Mouse (Mus musculus): ENCODE measurements at regions not wholly inside any gene's neighbourhood (a gene's known extent, or its start where the extent isn't known, plus 50 kb on each side); places are given as distances from the start of the nearest gene placed in this dataset.

DNA sequence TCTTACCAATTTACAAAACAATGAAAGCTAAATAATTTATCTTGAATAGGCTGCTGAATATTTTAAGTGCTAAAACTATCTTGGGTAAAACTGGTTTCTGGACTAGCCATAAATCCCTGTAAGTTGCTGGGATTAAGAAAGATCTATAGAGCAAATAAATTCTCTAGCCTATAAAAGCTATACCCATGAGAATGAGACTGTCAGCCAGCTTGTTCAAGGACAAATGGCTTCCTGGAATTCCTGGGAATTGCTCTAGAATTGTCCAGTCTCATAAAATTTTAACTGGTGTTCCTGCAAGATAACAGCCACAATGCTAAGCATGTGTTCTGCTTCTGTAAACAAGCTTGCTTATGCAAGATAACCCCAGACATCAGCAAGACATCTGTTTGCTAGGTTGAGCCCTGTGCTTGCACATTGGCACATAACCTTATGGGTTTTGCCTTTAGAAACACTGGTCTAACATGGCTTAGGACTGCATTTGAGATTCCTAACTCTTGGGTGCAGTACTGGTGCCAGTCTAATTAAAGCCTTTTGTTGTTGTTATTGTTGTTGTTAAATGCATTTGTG lies 180.2 kb upstream of the Syt10 start:
- no peaks in the 10 kb centered on the region for H3K27me3 ChIP-seq
- H3K4me2 ChIP-seq, result no peak overlapping the region
- no peaks in the 10 kb centered on the region for H3K4me1 ChIP-seq
- no peak overlapping the region for H3K9ac ChIP-seq
- H3K27ac ChIP-seq, result no peak overlapping the region
- H3K9me3 ChIP-seq, result no peaks in the 10 kb centered on the region
- ATAC-seq (ENCODE audit: borderline replicate concordance, extremely low read depth, low FRiP score, low TSS enrichment), result no peak
- H3K4me3 ChIP-seq, result no peak overlapping the region
- H3K36me3 ChIP-seq, result no peaks in the 10 kb centered on the region

- H3K27ac ChIP-seq, result no peak overlapping the region
- no peaks in the 10 kb centered on the region for H3K36me3 ChIP-seq
- no peak for ATAC-seq (ENCODE audit: borderline replicate concordance, extremely low read depth, low FRiP score, low TSS enrichment)
- H3K4me2 ChIP-seq, result no peak overlapping the region
- no peak overlapping the region for H3K4me3 ChIP-seq
- H3K9me3 ChIP-seq, result no peaks in the 10 kb centered on the region
- H3K27me3 ChIP-seq, result no peaks in the 10 kb centered on the region
- H3K4me1 ChIP-seq, result no peaks in the 10 kb centered on the region
- 68% methylated on average over 4 of the region's 4 CpGs for WGBS
- no peak overlapping the region for H3K9ac ChIP-seq
These were observed 181.5 kb upstream of the Syt10 start for GRCm38 (mm10) chr15:90023164-90023563.

DNA sequence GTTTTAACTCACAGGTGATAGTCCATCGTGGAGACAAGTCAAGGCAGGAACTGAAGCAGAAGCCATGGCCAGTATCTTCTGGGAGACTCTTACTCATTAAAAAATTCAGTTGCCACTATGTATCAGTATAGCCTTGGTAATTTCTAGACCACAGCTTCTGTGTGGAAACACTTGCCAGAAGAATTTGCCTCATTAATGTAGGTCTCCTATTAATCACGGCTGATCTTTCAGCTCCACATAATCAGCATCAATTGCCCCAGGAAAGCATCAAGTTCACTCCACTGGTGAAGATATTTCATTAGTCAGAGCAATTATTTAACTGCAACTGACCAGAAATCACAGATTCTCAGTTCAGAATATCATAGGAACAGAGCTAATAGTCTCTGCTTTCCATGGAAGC lies 189.8 kb upstream of the Alg10b start:
- Histone ChIP-seq H3K4me1 (no peaks in the 10 kb centered on the region), H3K4me3 (no peak overlapping the region), H3K27ac (no peak overlapping the region), H3K27me3 (no peaks in the 10 kb centered on the region), H3K4me2 (no peak overlapping the region), H3K9me3 (no peaks in the 10 kb centered on the region), H3K36me3 (no peaks in the 10 kb centered on the region), H3K9ac (no peak overlapping the region)
- WGBS, result 77% methylated on average over 2 of the region's 2 CpGs
- ATAC-seq (ENCODE audit: borderline replicate concordance, extremely low read depth, low FRiP score, low TSS enrichment), result no peak

- no peak overlapping the region for H3K4me2 ChIP-seq
- no peak overlapping the region for H3K27ac ChIP-seq
- no peaks in the 10 kb centered on the region for H3K27me3 ChIP-seq
- H3K36me3 ChIP-seq, result no peaks in the 10 kb centered on the region
- H3K4me1 ChIP-seq, result no peaks in the 10 kb centered on the region
- no peak overlapping the region for H3K4me3 ChIP-seq
- WGBS, result 73% methylated on average over 5 of the region's 5 CpGs
- H3K9ac ChIP-seq, result no peak overlapping the region
- H3K9me3 ChIP-seq, result no peaks in the 10 kb centered on the region
- no peak for ATAC-seq (ENCODE audit: borderline replicate concordance, extremely low read depth, low FRiP score, low TSS enrichment)
These were observed 178.4 kb upstream of the Alg10b start for GRCm38 (mm10) chr15:90045683-90046082.

DNA sequence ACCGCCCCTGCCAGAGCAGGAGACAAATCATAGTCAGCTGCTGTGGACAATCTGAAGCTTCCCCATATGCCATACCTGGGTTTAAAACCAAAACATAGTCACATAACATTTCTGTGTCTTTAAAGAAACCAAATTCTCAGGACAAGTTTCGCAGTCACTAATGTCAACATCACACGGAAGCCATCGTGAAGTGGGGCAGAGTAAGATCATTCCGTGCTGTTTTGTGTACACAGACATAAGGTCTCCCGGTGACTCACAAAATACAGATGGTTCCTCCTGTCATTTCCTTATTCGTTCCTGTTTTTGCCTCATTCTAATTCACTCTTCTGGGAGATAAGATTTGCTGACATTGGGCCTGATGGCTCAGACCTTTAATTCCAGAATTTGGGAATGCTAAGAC lies 162.1 kb upstream of the Alg10b start:
- H3K27me3 ChIP-seq, result no peaks in the 10 kb centered on the region
- no peaks in the 10 kb centered on the region for H3K36me3 ChIP-seq
- H3K9ac ChIP-seq, result no peak overlapping the region
- no peak overlapping the region for H3K4me2 ChIP-seq
- H3K4me3 ChIP-seq, result no peak overlapping the region
- ATAC-seq (ENCODE audit: borderline replicate concordance, extremely low read depth, low FRiP score, low TSS enrichment), result no peak
- H3K4me1 ChIP-seq, result no peaks in the 10 kb centered on the region
- H3K9me3 ChIP-seq, result no peaks in the 10 kb centered on the region
- 38% methylated on average over 7 of the region's 7 CpGs for WGBS
- H3K27ac ChIP-seq, result no peak overlapping the region

DNA sequence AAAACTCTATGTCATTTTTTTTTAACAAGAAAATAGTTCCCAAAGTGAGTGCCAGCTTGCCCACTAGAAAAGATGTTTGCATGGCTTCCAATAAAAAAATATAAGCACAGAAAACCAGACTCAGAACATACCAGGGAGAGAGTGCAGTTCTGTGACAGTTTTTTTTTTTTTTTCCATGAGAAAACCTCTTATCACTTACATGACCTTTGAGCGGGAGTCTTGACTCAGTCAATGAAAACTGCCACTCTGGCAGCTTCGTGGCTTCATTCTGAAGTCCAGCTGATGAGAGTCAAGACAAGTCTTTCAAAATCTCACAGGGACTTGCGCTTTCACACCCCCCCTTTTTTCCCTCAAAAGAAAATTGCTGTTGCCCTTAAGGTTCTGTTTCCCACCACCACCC lies 158.3 kb upstream of the Alg10b start:
- 54% methylated on average over 3 of the region's 3 CpGs for WGBS
- H3K27me3 ChIP-seq, result no peaks in the 10 kb centered on the region
- H3K27ac ChIP-seq, result no peak overlapping the region
- H3K36me3 ChIP-seq, result no peaks in the 10 kb centered on the region
- H3K4me1 ChIP-seq, result no peaks in the 10 kb centered on the region
- H3K4me2 ChIP-seq, result no peak overlapping the region
- no peak overlapping the region for H3K9ac ChIP-seq
- H3K9me3 ChIP-seq, result no peaks in the 10 kb centered on the region
- no peak overlapping the region for H3K4me3 ChIP-seq
- no peak for ATAC-seq (ENCODE audit: borderline replicate concordance, extremely low read depth, low FRiP score, low TSS enrichment)

GRCm38 (mm10) chr15:90072078-90072477 lies 152.0 kb upstream of the Alg10b start:
- 65% methylated on average over 6 of the region's 6 CpGs for WGBS
- Histone ChIP-seq H3K4me1 (no peaks in the 10 kb centered on the region), H3K4me2 (no peak overlapping the region), H3K27me3 (no peaks in the 10 kb centered on the region), H3K9me3 (no peaks in the 10 kb centered on the region), H3K9ac (no peak overlapping the region), H3K4me3 (no peak overlapping the region), H3K36me3 (no peaks in the 10 kb centered on the region), H3K27ac (no peak overlapping the region)
- no peak for ATAC-seq (ENCODE audit: borderline replicate concordance, extremely low read depth, low FRiP score, low TSS enrichment)

DNA sequence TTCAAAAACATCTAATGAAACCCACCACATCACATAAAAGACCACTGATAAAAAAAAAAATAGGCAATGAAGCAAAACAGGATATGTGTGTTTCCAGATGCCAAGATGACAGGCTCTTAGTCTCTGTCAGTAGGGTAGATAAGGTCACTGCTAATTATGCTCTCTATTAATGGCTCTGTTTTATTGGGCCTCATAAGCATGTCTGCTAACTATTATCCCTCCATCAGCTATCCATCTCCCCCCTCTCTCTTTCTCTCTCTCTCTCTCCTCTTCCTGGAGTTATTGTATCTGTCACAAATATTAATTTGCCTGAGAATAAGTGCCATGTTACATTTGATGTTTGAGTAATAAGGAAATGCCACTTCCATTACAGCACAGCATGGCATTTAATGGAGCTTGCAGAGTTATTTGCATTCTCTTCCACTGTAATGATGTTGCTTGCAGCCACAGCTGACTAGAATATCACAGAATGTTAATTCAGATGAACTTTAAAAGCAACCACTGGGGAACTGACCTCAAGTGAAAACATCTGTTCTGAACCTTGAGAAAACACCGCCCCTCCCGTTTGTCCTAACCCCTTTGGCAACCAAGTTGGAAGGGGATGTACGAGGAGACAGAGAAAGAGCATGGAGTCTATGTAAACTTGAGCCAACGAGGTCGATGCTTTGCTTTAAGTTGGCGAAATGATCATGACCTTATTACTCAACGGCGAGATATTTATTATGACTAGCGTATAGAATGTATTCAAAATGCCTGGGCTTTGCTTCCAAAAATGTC lies 141.7 kb upstream of the Alg10b start:
- no peaks in the 10 kb centered on the region for H3K9me3 ChIP-seq
- ATAC-seq (ENCODE audit: borderline replicate concordance, extremely low read depth, low FRiP score, low TSS enrichment), result peak; percentile 46; the same call in 1 of the 2 replicates
- no peak overlapping the region for H3K27ac ChIP-seq
- no peak overlapping the region for H3K4me3 ChIP-seq
- 43% methylated on average over 9 of the region's 9 CpGs for WGBS
- H3K9ac ChIP-seq, result no peak overlapping the region
- H3K4me2 ChIP-seq, result no peak overlapping the region
- H3K36me3 ChIP-seq, result no peaks in the 10 kb centered on the region
- no peaks in the 10 kb centered on the region for H3K27me3 ChIP-seq
- no peaks in the 10 kb centered on the region for H3K4me1 ChIP-seq

DNA sequence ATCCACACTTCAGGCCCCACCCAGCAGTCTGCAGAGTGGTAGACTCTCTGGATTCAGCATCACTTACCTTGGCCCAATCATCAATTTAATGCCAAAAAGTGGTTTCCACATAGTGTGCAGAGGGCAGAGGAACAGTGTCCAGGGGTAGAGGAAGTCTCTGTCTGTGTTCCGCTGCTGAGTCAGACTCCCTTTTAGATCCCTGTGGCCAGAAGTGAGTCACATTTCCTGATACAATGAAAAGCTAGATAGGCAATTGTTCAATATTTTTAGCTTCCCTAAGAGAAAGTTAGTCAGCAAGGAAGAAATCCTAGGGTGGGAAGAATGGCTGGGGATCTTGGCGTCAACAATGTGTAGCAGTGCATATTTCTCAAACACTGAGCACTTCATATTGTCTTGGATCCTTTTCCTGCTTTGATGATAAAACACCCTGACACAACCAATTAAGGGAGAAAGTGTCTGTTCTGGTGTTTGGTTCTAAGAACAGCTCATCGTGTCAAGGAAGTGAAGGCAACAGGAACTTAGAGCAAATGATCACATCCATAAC lies 114.6 kb upstream of the Alg10b start:
- no peak for ATAC-seq (ENCODE audit: borderline replicate concordance, extremely low read depth, low FRiP score, low TSS enrichment)
- no peak overlapping the region for H3K9ac ChIP-seq
- no peaks in the 10 kb centered on the region for H3K36me3 ChIP-seq
- no peak overlapping the region for H3K4me2 ChIP-seq
- no peak overlapping the region for H3K4me3 ChIP-seq
- H3K4me1 ChIP-seq, result no peaks in the 10 kb centered on the region
- no peaks in the 10 kb centered on the region for H3K27me3 ChIP-seq
- 64% methylated on average over 3 of the region's 3 CpGs for WGBS
- no peak overlapping the region for H3K27ac ChIP-seq
- H3K9me3 ChIP-seq, result no peaks in the 10 kb centered on the region

DNA sequence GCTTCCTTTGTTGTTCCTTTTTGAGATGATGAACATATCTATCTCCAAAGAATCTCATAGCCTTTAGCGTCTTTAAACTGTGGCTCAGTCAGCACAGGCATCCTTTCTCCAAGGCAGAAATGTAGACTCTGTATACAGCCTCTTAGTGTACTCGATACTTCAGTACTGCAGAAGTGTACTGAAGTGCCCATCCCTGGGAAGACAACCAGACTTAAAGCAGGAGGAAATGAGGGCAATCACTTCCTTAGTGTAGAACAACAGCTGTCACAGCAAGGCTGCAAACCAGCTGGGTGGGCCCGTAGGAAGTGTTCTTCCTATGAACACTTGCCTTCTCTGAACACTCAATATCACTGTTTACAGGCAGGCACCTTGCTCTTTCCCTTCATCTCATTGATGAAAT lies 110.5 kb upstream of the Alg10b start:
- no peaks in the 10 kb centered on the region for H3K27me3 ChIP-seq
- ATAC-seq (ENCODE audit: borderline replicate concordance, extremely low read depth, low FRiP score, low TSS enrichment), result no peak
- 55% methylated on average over 3 of the region's 3 CpGs for WGBS

DNA sequence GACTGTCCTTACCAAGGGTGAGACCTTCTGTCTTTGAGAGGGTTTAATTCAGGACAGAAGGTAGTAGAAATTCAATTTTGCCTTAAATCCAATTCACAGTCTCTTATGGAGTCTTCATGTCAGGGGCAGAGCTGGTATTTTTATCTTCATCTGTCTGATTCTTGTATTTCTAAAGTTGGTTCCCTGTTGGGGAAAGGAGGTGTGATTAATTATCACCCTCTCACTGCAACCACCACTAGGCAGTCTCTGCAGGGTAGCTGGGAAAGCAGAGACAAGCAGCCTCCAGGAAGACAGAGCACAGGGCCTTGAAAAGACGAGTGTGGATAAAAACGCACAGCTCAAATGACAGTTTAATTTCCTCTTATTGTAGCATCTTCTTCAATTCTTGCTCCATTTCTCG lies 104.4 kb upstream of the Alg10b start:
- no peaks in the 10 kb centered on the region for H3K9me3 ChIP-seq
- H3K4me1 ChIP-seq, result no peaks in the 10 kb centered on the region
- H3K27ac ChIP-seq, result no peak overlapping the region
- H3K9ac ChIP-seq, result no peak overlapping the region
- H3K4me2 ChIP-seq, result no peak overlapping the region
- H3K4me3 ChIP-seq, result no peak overlapping the region
- H3K36me3 ChIP-seq, result no peaks in the 10 kb centered on the region
- 55% methylated on average over 3 of the region's 3 CpGs for WGBS
- H3K27me3 ChIP-seq, result no peaks in the 10 kb centered on the region
- ATAC-seq (ENCODE audit: borderline replicate concordance, extremely low read depth, low FRiP score, low TSS enrichment), result no peak

More for the DNA sequence above, 110.5 kb upstream of the Alg10b start:
- H3K4me1 ChIP-seq, result no peaks in the 10 kb centered on the region
- no peaks in the 10 kb centered on the region for H3K9me3 ChIP-seq
- no peak overlapping the region for H3K9ac ChIP-seq
- H3K4me3 ChIP-seq, result no peak overlapping the region
- no peaks in the 10 kb centered on the region for H3K36me3 ChIP-seq
- H3K4me2 ChIP-seq, result no peak overlapping the region
- H3K27ac ChIP-seq, result no peak overlapping the region

DNA sequence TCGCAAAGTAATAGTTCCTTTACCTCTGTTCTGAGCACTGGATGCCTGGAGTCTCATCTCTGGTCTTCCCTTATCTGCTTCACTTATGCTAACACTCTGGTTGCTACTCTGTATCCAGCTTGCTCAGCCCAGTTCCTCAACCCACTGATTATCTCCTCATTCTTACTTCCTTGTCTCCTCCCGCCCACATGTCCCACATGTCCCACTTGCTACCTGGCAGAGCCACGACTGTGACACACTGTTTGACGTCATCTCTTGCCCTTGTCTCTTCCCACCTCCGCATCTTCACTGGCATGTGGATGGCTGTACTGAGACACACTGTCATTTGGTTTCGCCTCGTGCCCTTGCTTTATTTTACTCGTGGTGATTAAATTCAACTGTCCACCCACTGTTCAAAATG lies 100.1 kb upstream of the Alg10b start:
- H3K27ac ChIP-seq, result no peak overlapping the region
- H3K27me3 ChIP-seq, result no peaks in the 10 kb centered on the region
- no peaks in the 10 kb centered on the region for H3K9me3 ChIP-seq
- H3K4me2 ChIP-seq, result no peak overlapping the region
- no peaks in the 10 kb centered on the region for H3K36me3 ChIP-seq
- no peak overlapping the region for H3K4me3 ChIP-seq
- no peak overlapping the region for H3K9ac ChIP-seq
- H3K4me1 ChIP-seq, result no peaks in the 10 kb centered on the region
- ATAC-seq (ENCODE audit: borderline replicate concordance, extremely low read depth, low FRiP score, low TSS enrichment), result no peak
- WGBS, result 79% methylated on average over 8 of the region's 8 CpGs
